Mouse (Mus musculus) spleen, adult 18-20 months (tissue): Measurements from ENCODE around the gene Cdyl.

Source experiments
- DNase-seq, 2 experiments: peaks; one replicate each; pipeline ENCODE4 v3.0.0; 2022; ENCODE audit warnings: mixed read lengths in 2 of 2

Cdyl gene

DNA sequence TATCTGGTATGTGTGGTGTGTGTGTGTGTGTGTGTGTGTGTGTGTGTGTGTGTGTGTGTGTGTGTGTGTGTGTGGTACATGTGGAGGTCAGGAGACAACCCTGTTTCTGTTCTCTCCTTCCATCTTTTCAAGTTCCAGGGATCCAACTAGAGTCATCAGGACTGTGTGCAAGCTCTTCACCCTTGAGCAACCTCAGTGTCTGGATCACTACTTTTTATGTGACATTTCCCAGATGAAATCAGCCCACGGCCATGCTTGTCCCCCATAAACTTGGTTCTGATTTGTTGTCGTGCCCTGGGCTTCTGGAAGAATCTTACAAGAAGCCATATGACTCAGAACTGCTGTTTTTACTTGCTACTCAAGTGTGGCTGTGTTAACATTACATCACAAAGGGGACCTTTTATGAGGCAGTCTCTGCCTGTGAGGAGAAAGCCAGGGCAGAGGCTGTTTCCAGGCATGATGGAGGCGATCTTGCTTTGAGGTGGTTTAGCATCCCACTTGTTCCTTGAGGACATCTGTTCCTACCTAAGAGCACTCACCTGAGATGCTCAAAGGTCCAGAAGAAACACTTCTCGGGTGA, at the start of gene Cdyl:
TSS of gene Cdyl (plus strand) at position 428 of the 580 bp plus-strand sequence.
- no peak for DNase-seq

DNA sequence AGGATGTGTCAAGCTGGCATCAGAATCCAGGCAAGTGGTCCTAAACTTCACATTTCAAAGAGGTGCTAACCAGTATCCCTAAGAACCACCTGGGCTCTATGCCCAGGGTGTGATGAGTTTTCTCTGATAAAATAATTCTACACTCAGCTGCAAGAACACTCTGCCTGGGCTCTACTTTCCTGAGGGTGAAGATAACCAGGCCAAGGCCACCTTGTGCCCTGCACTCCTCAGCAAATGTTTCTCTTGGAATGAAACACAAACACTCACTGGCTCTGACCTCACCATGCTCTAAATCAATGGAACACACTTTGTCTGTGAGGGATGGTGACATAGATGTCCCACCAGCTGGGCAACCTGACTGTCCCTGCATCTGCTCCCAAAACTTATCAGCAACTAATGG, 48.9 kb upstream of the Cdyl start:
- no peak for DNase-seq

DNA sequence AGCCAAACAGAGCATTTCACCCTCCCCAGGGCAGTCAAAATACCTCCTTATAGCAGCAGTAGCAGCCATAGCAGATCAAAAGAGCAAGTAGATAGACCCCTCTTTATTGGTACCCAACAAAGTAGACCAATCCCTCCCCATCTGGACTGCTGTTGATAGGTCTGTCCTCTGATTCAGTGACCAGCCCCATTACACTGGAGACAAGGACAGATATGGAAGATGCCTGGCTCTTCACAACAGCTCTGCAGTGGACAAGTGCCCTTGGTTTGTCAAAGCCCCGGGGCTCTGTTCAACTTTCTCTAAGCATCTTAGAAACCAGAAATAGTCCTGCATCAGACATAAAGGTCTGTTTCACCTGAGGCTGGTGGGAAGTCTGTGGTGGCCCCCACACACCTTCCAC, 47.1 kb upstream of the Cdyl start:
- no peak for DNase-seq

DNA sequence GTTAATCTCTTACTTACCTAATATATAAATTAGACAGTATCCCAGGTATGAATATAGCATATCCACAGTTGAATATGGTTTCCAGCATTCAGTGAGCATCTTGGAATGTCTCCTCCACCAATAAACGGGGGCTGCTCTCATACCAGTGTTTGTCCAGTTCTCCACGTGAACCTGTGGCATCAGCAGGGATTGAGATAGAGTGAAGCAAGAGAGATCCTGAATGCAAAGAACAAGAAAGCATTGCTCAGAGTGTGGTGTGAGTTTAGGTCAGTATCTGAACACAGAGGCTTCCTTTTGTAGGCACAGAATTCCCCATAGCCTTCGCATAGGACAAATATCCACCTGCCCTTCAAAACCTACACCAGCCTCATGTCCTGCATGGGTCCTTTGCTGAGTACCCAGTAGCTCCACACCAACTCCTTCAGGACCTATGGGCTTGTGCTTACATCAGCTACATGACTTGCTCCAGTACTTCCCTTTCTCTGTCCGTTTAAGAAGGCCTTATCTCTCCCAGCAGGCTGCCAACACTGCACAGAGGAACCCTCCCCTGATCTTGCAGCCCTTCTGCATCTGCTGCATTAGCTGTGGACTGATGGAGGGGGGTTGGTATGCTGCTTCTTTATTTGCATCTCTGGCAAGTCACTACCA, 44.7 kb upstream of the Cdyl start:
- no peak for DNase-seq

DNA sequence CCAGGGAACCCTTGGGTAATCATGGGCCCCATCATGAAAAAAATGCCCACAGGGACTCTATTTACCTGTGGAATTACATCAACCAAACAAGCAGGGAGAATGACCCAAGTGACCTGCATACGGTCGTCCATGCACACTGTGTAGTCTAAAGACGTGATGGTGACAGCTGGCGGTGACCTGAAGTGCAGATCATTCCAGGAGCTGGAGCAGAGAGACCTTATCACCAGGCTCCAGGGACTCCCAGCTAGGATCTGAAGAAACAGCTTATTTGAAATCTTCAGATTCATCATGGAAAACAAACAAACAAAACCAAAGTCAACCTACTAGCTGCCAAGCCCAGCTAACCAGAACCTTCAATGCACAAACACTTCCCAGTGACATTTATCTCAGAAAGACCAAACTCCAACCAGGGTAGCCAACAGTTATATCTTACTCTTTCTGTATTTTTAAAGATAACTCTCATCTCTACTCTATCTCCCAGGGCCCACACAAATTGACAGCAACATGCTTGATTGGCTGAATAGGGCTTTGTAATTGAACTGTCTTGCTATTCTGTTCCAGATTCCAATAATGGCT, 43.0 kb upstream of the Cdyl start:
- DNase-seq: no peak

DNA sequence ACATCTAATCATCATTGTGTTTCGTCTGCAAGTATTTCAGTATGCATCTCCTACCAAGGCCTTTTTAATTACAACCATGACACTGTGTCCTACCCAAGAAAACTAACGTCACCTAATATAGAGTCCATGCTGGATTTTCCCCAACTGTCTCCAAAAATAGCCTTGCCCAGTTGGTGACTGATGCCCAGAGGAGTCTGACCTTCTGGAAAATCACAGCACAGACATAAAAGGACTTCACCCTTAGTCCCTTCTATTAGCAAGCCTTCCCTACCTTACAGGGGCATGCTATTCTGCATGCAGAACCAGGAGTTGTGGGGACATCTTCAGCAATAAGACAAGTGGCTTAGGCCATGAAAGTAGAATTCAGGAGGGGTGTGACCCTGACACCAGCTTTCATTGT, 40.3 kb upstream of the Cdyl start:
- DNase-seq: no peak

DNA sequence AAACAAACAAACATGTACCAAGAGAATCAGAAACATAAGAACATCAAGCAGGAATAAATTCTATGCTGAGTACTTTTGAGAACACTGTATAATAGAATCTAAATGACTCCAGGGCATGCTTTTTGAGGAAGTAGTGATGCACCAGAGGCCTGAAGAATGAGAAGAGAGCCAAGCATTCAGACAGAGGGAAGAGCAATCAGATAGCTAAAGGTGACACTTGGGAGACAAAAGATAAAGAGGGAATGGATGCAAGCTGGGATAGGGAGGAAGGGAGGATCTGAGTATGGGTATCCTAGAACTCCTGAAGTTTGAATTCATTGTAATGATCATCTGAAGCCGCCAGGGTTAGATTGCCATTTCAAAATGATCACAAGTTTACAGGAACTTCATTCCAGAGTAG, 38.9 kb upstream of the Cdyl start:
- DNase-seq: no peak

DNA sequence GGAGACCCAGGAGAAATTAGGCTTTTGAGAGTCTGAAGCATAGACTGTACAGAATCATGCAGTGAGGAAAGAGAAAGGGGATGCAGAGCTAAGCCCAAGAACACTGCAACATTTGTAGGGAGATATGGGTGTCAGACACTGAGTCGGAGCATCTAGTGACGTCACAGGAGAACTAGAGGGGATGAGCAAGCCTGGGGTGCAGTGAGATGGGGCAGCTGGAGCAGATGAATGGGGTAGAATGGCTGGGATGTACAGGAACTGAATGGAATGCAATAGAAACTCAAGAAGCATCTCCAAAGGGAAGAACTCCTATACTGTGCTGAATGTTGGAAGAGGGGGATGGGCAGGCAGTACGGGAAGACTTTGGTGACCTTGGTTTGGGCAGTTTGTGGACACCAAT, 34.8 kb upstream of the Cdyl start:
- DNase-seq: no peak

DNA sequence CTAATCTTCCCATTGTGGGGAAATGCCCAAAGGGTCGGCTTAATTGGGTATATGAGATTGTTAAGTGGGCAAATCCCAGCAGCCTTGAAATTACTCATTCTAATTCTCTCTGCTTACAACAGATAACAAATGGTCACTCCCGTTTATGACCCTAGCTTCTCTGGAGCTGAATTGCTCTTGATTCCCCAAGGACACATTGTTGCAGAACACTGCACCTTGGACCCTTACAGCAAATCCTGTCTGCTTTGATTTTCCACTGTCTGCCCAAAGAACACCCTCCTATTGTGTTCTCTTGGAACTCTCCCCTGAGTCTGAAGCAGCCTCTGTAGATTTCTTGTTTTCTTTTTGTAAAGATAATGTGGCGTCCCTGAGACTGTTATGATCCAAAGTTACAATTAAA, 34.1 kb upstream of the Cdyl start:
- DNase-seq: no peak

DNA sequence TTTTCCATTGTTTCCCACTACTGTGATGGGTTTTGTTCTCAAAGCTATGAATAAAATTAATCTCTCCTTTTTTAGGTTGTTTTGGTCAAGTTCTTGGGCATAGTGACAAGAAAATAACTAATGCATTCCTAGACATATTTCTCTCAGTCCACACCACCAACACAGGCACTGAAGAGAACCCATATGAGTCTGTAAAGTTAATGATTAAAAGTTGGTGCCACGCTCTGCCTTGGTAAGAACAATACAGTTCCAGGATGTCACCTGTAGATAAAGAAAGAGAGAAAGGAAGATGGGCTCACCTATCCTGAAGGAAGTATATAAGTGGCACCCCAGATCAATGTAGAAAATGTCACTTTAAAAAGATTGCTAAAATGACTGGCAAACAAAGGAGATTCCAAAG, 32.3 kb upstream of the Cdyl start:
- no peak for DNase-seq

DNA sequence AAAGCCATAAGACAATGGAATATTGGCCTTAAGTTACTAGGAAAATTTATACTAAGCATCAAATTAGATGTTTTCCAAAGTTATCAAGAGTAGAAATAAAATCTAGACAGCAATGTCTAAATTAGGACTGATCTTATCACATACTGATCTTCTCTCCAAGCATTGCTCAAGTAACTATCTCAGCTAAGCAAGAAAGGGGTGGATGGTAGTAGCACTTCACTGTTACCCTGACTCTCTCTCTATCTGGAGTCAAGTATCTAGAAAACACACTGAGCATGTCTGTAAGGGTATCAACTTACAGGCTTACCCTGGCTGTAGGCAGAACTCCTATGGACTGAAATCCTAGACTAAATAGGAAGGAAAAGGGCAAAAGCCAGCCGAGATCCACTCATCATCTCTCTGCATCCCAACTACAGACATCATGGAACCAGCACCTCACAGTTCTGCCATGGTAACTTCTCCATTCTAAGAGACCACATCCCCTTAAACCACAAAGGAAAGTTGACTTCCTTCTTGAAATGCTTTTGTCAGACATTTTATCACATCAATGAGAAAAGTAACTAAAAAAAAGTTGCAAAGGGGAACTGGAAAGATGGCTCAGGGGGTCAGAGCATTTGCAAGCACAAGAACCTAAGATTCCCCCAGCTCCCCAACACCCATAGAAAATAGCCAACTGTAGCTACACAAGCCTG, 12.4 kb upstream of the Cdyl start:
- no peak for DNase-seq

DNA sequence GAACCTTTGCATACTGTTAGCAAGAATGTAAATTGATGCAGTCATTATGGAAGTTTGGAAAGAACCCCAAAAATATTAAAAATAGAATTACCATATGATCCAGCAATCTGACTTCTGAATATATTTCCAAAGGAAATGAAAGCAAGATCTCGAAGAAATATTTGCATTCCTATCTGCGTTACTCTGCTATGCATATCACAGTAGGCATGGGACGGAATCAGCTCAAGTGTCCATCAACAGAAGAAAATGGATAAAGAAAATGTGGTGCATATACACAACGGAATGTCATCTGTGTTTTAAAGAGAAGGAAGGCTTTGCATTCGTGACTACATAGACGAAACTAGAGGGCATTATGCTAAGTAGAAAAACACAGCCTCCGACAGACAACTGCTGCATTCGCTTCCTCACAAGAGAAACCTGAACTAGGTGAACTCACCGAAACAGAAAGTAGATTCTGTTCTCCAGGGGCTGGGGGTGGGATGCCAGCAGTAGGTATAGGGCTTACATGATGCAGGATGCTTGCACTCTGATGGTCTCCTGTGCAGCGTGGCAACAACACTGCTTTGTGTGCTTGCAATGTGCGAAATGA, 9.3 kb upstream of the Cdyl start:
- no peak for DNase-seq

DNA sequence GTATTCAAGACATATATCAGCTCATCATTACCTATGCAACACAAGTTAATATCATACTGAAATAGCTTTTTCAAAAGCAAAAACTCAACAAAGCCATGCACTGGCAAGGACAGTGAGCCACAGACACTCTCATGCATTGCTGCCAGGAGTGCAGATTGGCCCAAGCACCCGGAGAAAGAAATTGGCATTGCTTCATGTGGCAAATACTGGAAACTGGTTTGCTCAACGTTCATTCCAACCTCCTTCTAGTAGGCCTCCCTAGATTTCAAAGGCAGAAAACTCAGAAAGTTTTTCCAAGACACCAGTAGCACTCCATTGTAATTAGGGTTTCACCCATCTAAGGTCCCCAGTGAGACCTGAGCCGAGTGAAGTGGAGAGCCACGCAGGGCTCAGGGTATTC, 6.8 kb upstream of the Cdyl start:
- no peak for DNase-seq

DNA sequence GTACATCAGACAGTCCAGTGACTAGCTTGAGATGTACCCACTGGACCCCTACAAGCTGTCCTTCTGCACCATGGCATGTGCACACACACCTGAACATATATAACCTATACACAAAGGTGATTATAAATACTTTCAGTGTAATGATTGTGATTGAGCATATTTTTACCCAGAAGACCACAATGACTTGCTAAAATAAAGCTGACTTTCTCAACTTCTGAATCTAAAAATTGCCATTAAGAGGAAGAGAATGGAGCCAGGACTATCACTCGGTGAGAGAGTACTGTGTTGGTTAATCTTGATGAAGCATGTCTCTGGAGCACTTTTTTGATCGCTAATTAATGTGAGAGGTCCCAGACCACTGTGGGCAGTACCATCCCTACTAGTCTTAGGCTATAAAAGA, 2.8 kb upstream of the Cdyl start:
- DNase-seq: no peak

DNA sequence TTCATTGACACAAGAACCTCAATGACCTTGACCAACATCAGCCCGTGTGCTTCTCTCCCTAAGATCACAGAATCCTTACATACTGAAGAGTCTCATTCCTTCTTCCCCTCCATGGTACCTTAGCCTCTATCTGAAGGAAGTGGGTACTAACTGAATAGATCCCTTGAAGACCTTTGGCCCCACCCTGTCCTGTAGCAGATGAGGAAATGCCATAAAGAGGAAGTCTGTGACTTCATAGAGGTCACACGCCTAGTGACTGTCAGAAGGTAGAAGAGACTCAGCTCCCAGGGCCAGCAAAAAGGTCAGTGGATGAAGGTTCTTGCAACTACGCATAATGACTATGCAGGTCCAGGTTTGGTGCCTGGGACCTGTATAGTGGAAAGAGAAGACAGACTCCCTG, 5.8 kb downstream of the Cdyl start:
- peak in 1 of 2 experiments; percentile 7 for DNase-seq

DNA sequence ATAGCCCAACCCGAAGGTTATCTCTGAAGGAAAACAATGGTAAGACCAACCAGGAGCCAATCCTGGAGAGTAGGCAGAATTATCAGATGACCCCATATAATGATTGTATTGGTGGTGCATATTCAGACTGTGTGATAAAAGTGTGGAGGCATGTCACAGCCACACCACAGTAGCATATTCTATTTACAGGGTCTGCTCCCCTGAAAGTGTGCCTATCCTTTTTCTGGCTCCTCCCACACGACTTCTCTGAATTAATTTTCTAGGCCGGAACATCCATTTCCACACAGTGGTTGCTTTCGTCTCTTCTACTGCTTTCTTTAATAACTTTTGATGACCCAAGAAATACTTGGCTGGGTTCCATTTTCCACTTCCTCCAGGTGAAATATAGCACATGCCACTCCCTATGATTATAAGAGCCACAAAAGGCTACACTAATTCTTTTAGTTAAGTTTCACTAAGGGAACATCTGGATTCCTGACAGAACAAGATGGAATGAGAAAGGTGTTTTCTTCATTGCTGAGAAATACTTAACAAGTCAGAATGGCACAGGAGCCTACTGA, 10.4 kb downstream of the Cdyl start:
- DNase-seq: no peak

DNA sequence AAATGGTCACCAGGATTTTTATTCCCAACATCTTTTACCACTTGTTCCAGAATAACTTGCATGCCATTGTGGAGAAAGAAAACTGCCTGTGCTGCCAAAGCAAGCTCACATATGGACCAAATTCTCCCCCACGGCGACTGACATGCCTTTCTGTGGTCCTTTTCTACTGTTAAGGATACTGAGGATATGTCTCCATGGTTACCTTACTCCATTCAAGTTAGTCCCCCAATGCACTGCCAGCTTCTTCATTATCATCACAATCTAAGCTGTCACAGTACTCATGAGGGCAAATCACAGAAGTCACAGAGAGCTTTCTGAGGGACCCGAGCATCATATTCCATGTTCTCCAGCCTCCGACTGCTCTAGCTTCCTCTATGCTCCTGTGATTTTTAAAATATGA, 11.2 kb downstream of the Cdyl start:
- no peak for DNase-seq

DNA sequence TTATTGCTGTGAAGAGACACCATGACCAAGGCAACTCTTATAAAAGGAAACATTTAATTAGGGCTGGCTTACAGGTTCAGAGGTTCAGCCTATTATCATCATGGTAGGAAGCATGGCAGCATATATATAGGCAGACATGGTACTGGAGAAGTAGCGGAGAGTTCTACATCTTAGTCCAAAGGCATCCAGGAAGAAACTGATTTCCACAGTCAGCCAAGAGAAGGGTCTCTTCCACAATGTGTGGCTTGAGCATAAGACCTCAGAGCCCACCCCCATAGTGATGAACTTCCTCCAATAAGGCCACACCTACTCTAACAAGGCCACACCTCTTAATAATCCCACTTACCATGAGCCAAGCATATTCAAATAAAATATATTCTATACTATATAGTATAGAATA, 17.3 kb downstream of the Cdyl start:
- DNase-seq: no peak

DNA sequence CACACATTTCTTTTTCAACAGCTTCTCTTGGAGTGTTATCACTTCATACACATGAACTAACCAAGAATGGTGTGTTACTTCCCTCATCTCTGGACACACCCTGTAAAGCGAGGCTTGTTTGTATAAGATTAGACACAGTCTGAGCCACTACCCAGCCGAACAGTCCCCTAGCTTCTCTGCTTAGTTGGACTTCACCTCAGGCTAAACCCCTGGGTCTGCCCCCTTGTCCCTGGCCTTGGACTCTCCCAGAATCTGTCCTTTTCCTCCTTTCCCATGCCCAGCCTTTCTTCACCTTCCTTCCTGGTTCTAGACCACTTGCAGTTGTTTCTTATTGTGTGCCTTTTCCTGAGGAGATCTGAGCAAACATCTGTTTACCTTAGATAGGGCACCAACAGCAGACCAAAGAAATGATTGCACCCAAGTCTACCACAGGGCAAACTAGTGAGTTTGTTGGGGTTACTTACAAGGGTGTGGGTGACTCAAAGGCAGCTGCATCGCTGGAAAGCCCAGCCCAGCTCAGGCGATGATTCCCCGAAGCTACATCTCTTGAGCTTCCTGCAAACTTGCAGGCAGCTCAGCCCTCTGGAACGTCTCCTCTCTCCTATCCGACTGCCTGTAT, 17.9 kb downstream of the Cdyl start:
- DNase-seq: no peak

DNA sequence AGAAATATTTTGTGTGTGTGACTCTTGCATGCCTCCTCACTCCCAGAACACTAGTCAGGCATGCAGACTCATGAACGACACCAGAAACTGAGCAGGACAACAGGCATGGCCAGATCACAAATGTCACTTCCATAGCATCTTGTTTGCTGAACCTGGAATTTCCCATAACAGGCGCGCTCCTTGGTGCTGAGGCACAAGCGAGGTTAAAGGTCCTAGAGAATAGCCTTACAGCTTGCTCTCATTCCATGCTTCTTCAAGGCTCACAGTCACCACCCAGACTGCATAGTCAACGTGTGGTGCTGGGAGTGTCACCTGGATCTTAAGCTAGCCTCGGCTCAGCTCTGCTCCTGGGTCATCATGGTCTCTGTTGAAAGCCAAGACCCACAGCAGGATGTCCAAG, 19.1 kb downstream of the Cdyl start:
- DNase-seq: no peak

DNA sequence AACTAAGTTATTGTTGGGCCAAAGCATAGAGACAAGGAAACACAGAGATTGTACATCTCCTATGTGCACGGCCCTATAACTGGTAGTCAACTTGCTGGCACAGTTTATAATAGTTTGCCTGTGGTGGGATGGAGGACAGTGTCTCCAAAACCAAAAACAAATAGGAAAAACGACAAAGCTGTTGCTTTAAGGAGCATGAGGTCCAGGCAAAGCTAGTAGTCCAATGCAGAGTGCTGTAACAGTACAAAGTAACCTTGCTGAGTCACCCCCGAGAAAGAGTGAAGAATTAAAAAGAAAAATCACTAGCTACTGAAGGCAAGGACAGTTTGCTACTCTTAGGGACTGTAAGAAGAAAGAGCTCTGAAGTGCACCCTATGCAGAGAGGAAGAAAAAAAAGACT, 21.7 kb downstream of the Cdyl start:
- no peak for DNase-seq

DNA sequence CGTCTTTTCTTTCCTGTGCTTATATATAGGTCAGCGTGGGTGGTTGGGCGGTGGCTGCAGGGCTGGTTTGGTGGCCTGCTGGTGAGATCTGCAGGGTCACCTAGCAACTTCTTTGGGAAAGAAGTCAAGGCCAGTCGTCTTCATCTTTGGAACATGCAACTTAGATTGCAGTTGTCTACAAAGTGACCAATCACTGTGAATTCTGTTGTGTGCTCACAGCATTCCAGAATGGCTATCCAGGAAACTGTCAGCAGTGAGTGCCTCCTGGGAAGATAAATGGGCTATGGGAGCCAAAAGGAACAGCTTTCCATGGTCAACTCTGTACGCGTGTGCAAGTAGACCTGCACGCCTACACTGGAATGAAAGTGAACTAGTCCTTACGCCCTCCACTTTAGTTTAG, 26.6 kb downstream of the Cdyl start:
- DNase-seq: no peak

DNA sequence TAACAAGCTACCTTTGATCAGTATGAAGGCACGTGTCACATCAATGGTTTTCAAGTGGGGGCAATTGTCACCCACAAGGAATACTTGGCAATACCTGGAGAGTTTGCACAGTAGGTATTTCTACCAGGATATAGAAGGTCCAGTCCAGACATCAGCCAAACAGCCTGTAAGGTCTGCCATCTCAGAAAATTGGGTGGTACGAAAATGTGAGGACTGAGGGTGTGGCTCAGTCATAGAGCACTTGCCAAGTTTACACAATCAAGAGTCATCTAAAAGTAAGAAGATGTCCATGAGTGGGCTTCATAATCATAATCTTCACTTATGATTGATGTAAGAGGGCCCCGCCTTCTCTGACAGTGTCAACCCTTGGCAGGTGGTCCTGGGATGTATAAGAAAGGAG, 29.9 kb downstream of the Cdyl start:
- no peak for DNase-seq
